Mouse (Mus musculus) forebrain, embryonic 12.5 days (tissue): ENCODE data around the gene Sh3pxd2a. TPM values are rescaled to one million over a fixed set of nuclear protein-coding genes. Genes with fewer than 3 reads are reported as not detected.
A peak's percentile ranks its signal among the peaks of the same experiment; 100 is the strongest.

Experiments used
- ATAC-seq: fragments of 200-750 bp; cut with Nextera tagmentation; 2 replicates; pipeline ENCODE4 v1.8.0; 2017; ENCODE audit warnings: moderate TSS enrichment; ENCODE audit not compliant: low FRiP score
- H3K27ac ChIP-seq: fragments of 300-500 bp; sonication (generic); 2 replicates; pipeline ENCODE4 v1.5.1; 2016; ENCODE audit warnings: mild to moderate bottlenecking
- H3K27me3 ChIP-seq: fragments of 300-500 bp; sonication (generic); 2 replicates; pipeline ENCODE4 v1.6.1; 2016; ENCODE audit warnings: mild to moderate bottlenecking
- H3K36me3 ChIP-seq: fragments of 300-500 bp; sonication (generic); replicated peaks from 2 replicates; pipeline ENCODE4 v1.6.1; 2016; ENCODE audit warnings: mild to moderate bottlenecking
- H3K4me1 ChIP-seq: fragments of 300-500 bp; sonication (generic); 2 replicates; pipeline ENCODE4 v1.6.1; 2016
- H3K4me2 ChIP-seq: fragments of 300-500 bp; sonication (generic); 2 replicates; pipeline ENCODE4 v1.6.1; 2016; ENCODE audit warnings: mild to moderate bottlenecking, moderate library complexity
- H3K4me3 ChIP-seq: fragments of 300-500 bp; sonication (generic); replicated peaks from 2 replicates; pipeline ENCODE4 v1.5.1; 2016; ENCODE audit warnings: mild to moderate bottlenecking
- H3K9ac ChIP-seq: fragments of 300-500 bp; sonication (generic); 2 replicates; pipeline ENCODE4 v1.6.1; 2016; ENCODE audit warnings: mild to moderate bottlenecking
- H3K9me3 ChIP-seq: fragments of 300-500 bp; sonication (generic); 2 replicates; pipeline ENCODE4 v1.6.1; 2016
- WGBS: fragments of 180-500 bp; shearing (Covaris S2); methylation state at CpG from one replicate; pipeline ENCODE4 v1.1.7; 2016; 5-methylcytosine and 5-hydroxymethylcytosine counted together
- polyA plus RNA-seq: library from polyadenylated mRNA; unstranded; fragments of >200 nt; fragmentation: Nextera tagmentation; extraction: Ambion mirVana; gene quantifications from 2 replicates; pipeline ENCODE4 v1.2.1, GENCODE M21; 2016

The Sh3pxd2a gene
- polyA plus RNA-seq, 1 experiment from 2014 or later: 3.7 TPM

DNA sequence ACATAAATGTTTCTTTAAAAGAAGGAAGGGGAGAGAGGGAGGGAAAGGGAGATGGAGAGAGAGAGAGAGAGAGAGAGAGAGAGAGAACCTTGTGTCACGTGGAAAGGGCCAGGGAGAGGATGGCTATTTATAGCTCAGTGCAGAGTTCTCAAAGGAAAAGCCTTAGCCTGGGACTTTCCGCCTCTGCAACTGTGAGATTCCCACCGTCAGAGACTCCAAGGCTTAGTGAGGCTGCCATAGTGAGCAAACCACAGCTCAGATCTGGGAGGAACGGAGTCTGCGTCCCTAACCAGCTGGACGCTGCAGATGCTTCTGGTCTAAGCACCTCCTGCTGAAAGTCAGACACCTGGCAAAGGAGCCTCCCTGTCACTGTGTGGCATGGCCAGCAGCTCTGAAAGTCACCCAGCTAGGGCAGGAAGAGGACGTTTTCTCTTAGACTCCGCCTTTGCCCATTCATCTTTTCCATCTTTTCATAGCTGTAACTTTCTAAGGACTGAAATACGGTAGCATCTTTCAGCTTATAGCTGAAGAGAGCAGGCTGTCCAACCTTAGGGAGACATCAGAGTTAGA lies 21.9 kb upstream of the Sh3pxd2a start:
- Histone ChIP-seq H3K36me3 (no peaks in the 10 kb centered on the region), H3K27ac (peak overlapping the region; percentile 37; the same call in 1 of the 2 replicates), H3K4me1 (peaks cover 13% of the 10 kb centered on the region), H3K9me3 (no peaks in the 10 kb centered on the region), H3K27me3 (no peaks in the 10 kb centered on the region), H3K9ac (no peak overlapping the region), H3K4me2 (no peak overlapping the region), H3K4me3 (no peak overlapping the region)
- 57% methylated on average over 9 of the region's 9 CpGs for WGBS
- no peak for ATAC-seq

DNA sequence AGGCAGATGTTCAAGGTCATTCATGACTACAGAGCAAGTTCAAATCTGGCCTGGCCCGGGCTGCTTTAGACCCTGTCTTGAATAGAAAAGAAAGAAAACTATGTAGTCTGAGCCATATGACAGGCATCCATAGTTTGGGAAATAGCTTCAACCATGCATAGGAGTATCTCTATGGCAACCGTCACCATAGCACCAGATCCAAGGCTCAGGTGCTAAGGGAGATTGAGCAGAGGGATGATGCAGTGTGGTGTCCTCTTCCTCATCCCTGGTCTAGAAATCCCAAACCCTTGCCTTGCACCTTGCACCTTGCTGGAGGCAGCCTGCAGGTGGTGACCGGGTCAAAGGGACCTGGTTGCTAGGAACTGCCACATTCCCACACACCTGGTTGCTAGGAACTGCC lies 19.9 kb upstream of the Sh3pxd2a start:
- H3K36me3 ChIP-seq: no peaks in the 10 kb centered on the region
- WGBS: 78% methylated on average over 3 of the region's 3 CpGs
- ATAC-seq: no peak
- H3K9me3 ChIP-seq: no peaks in the 10 kb centered on the region
- no peak overlapping the region for H3K4me3 ChIP-seq
- H3K27me3 ChIP-seq: no peaks in the 10 kb centered on the region
- peaks cover 13% of the 10 kb centered on the region for H3K4me1 ChIP-seq
- no peak overlapping the region for H3K9ac ChIP-seq
- H3K4me2 ChIP-seq: no peak overlapping the region
- H3K27ac ChIP-seq: no peak overlapping the region

DNA sequence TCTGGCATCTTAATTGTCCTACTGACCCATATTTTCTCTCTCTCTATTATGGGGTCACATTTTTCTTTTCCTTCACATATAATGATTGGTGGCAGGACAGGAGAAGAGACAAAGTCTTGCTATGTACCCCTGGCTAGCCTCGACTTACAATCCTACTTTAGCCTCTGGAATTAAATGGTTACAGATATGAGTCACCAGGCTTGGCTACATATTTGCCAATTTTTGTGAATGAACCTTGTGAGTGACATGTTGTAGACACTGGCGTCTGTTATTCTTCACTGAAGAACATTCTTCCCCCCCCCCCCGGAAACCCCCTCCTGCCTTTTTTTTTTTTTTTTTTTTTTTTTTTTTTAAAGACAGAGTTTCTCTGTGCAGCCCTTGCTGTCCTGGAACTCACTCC lies 19.1 kb upstream of the Sh3pxd2a start:
- H3K4me2 ChIP-seq: no peak overlapping the region
- H3K36me3 ChIP-seq: no peaks in the 10 kb centered on the region
- no peak overlapping the region for H3K4me3 ChIP-seq
- H3K9me3 ChIP-seq: no peaks in the 10 kb centered on the region
- 75% methylated on average over 3 of the region's 3 CpGs for WGBS
- no peaks in the 10 kb centered on the region for H3K27me3 ChIP-seq
- H3K27ac ChIP-seq: no peak overlapping the region
- H3K9ac ChIP-seq: no peak overlapping the region
- ATAC-seq: no peak
- H3K4me1 ChIP-seq: peaks cover 13% of the 10 kb centered on the region

DNA sequence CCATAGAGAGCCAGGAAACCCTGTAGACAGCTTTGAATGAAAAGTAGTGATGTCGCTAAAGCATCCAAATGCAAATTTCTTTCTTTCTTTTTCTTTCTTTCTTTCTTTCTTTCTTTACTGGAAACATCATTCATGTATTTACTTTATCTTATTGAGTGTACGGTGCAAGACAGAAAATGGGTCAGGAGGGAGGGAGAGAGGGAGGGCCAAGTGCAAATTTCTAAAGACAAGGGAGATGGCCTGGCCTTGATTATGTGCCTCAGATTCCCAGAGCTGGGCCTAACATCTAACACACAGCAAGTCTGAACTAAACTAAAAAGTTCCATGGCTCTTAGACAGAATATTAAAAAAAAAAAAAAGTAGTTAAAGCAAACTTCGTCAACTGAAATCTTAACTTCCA lies 9.3 kb upstream of the Sh3pxd2a start:
- Histone ChIP-seq H3K27me3 (no peaks in the 10 kb centered on the region), H3K27ac (peak overlapping the region; percentile 71), H3K4me1 (peaks cover 18% of the 10 kb centered on the region), H3K9me3 (no peaks in the 10 kb centered on the region), H3K4me2 (peak overlapping the region; percentile 19; the same call in 1 of the 2 replicates), H3K36me3 (no peaks in the 10 kb centered on the region), H3K9ac (no peak overlapping the region), H3K4me3 (no peak overlapping the region)
- ATAC-seq: no peak
- 47% methylated on average over 3 of the region's 3 CpGs for WGBS

DNA sequence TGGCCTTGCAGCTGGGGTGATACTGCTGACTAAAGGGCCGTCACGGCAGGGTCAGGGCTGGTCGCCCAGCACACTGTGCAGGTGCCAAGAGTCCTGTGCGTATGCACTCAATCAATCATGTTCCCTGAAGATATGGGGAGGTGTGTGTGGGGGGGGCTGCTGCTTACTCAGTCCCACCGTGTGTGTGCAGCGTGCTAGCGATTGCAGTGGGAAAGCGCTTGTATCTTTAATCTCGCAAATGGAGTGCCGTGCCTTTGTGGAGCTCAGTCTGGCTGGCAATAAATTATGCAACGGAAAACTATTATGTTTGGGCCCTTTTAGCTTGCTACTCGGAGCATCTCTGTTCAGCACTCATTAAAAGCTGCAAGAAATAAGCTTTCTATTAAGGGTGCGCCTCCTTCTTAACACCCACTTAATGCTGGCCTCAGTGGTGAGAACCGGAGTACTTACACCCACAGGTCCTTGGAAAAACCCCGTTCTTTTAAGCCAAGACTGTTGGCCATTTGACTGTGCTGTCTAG lies 8.7 kb upstream of the Sh3pxd2a start:
- Histone ChIP-seq H3K9me3 (no peaks in the 10 kb centered on the region), H3K4me3 (no peak overlapping the region), H3K4me1 (peaks cover 18% of the 10 kb centered on the region), H3K9ac (no peak overlapping the region), H3K36me3 (no peaks in the 10 kb centered on the region), H3K27me3 (no peaks in the 10 kb centered on the region), H3K27ac (peak overlapping the region; percentile 71), H3K4me2 (peak overlapping the region; percentile 19; the same call in 1 of the 2 replicates)
- ATAC-seq: peak; percentile 79
- 19% methylated on average over 15 of the region's 15 CpGs for WGBS

DNA sequence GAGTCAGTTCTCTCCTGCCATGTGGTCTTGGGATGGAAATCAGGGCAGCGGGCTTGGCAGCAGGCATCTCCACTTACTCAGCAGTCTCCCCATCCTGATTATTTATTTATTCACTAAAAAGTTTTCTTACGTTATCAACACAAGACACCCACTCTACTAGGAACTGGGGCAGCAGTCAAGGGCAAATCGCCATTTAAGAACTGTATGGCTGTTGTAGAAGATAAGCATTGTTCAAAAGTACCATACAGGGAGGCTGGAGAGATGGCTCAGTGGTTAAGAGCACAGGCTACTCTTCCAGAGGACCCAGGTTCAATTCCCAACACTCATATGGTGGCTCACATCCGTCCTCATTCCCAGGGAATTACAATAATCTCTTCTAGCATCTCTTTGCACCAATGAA lies 7.6 kb upstream of the Sh3pxd2a start:
- H3K9me3 ChIP-seq: no peaks in the 10 kb centered on the region
- WGBS: 85% methylated on average over 4 of the region's 4 CpGs
- peaks cover 18% of the 10 kb centered on the region for H3K4me1 ChIP-seq
- H3K4me2 ChIP-seq: no peak overlapping the region
- H3K4me3 ChIP-seq: no peak overlapping the region
- H3K27me3 ChIP-seq: no peaks in the 10 kb centered on the region
- H3K36me3 ChIP-seq: no peaks in the 10 kb centered on the region
- H3K27ac ChIP-seq: no peak overlapping the region
- no peak overlapping the region for H3K9ac ChIP-seq
- ATAC-seq: no peak

DNA sequence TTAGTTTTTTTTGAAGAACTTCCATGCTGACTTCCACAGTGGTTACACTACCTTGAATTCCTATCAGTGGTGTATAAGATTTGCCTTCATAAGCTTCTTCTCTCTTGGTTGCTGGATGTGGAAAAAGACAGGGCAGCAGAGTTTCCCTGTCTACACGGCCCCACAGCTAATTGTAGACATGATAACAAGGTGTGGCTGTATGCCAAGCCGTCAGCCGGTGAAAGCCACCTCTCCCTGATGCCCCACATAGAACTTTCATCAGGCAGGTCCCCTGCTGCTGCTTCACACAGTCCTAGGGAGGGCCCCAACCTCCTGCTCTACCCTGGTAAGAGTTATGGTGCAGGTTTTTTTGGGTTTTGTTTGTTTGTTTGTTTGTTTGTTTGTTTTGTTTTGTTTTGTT lies 4.5 kb upstream of the Sh3pxd2a start:
- WGBS: 71% methylated on average over 3 of the region's 3 CpGs
- no peak overlapping the region for H3K27ac ChIP-seq
- peaks cover 24% of the 10 kb centered on the region for H3K4me1 ChIP-seq
- no peaks in the 10 kb centered on the region for H3K36me3 ChIP-seq
- H3K4me2 ChIP-seq: no peak overlapping the region
- H3K27me3 ChIP-seq: peaks cover 6% of the 10 kb centered on the region; the same call in 1 of the 2 replicates
- no peak overlapping the region for H3K4me3 ChIP-seq
- no peak for ATAC-seq
- no peak overlapping the region for H3K9ac ChIP-seq
- H3K9me3 ChIP-seq: no peaks in the 10 kb centered on the region

DNA sequence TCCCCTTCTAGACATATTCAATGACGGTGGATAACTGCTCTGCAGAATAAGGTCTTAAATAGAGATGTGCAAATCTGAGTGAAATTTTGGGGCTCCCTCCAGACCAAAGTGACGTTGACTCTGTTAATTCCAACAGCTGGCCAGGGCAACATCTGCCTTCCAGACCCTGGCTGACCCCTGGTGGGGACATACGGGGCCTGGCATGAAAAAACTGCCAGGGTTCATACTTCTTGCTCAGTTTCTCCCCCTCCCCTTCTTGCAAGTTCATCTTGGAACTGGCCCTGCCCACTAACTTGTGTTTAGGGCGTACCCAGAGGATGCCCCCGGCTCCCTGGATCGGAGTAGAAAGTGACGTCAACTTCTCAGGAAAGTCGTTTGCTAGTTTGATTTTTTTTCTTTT lies 2.6 kb upstream of the Sh3pxd2a start:
- Histone ChIP-seq H3K9ac (no peak overlapping the region), H3K4me3 (no peak overlapping the region), H3K4me2 (no peak overlapping the region), H3K27me3 (peaks cover 6% of the 10 kb centered on the region; the same call in 1 of the 2 replicates), H3K27ac (no peak overlapping the region), H3K4me1 (peaks cover 25% of the 10 kb centered on the region), H3K36me3 (no peaks in the 10 kb centered on the region), H3K9me3 (0 out of 2 replicates have a peak, but pooled peaks cover 2% of the 10 kb centered on the region)
- no peak for ATAC-seq
- 84% methylated on average over 8 of the region's 8 CpGs for WGBS

DNA sequence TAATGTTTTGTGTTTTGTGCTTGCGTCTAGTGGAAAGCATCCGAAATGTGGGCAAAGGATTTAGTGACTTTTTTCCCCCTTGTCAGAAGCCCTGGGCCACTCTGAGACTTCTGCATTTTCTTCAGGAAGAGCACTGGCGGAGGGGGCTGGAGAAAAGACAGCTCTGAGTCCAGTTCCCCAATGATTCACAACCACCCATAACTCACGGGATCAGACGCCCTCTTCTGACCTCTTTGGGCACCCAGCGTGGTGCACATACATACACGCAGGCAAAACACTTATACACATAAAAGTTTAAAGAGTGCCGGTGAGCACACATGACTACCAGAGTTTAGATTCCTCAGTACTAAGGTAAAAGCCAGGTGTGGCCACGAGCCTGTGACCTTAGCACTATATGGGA lies 1.3 kb upstream of the Sh3pxd2a start:
- no peak overlapping the region for H3K4me3 ChIP-seq
- peaks cover 6% of the 10 kb centered on the region; the same call in 1 of the 2 replicates for H3K27me3 ChIP-seq
- 0 out of 2 replicates have a peak, but pooled peaks cover 4% of the 10 kb centered on the region for H3K9me3 ChIP-seq
- H3K4me2 ChIP-seq: no peak overlapping the region
- 65% methylated on average over 9 of the region's 9 CpGs for WGBS
- no peak for ATAC-seq
- H3K36me3 ChIP-seq: no peaks in the 10 kb centered on the region; the same call in 1 of the 2 replicates
- H3K4me1 ChIP-seq: peaks cover 30% of the 10 kb centered on the region
- H3K27ac ChIP-seq: no peak overlapping the region
- H3K9ac ChIP-seq: 0 out of 2 replicates have a peak overlapping the region, but pooled peaks have one; percentile 80

DNA sequence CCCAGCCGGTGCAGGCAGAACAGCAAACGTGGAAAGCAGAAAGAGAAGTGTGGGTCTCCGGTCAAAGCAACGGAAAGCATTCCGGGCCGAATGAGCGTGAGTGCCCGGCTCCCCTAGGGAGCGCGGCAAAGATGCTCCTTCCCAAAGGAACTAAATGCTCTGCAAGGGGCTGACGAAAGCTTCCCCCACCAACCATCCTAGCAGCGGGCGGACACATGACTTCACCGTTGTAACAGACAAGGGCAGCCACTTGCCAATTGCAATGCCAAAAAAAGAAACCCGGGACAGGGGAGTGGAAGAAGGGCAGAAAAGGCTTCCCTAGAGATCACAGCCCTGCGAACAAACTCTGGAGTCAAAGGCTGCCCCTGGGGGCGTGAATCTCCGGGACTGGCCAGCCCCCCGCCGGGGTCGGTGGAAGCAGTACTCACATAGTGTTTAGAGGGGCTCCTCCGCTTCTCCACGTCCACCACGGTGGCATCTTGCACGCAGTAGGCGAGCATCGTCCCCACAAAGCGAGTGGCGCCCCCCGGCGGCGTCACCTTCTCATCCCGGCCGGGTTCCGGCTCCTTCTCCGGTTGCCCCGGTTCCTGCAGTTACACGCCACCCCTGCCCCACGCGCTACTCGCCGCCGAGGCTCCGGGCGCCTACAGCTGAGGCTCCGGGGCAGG lies 431 bp downstream of the Sh3pxd2a start:
- Histone ChIP-seq H3K4me3 (peak overlapping the region; percentile 78), H3K4me1 (peaks cover 38% of the 10 kb centered on the region), H3K9ac (peak overlapping the region; percentile 80), H3K4me2 (peak overlapping the region; percentile 85), H3K27me3 (peaks cover 6% of the 10 kb centered on the region; the same call in 1 of the 2 replicates), H3K9me3 (0 out of 2 replicates have a peak, but pooled peaks cover 4% of the 10 kb centered on the region), H3K27ac (peak overlapping the region; percentile 86), H3K36me3 (no peaks in the 10 kb centered on the region; the same call in 1 of the 2 replicates)
- WGBS: under 1% methylated on average over 46 of the region's 46 CpGs
- peak; percentile 78 for ATAC-seq

DNA sequence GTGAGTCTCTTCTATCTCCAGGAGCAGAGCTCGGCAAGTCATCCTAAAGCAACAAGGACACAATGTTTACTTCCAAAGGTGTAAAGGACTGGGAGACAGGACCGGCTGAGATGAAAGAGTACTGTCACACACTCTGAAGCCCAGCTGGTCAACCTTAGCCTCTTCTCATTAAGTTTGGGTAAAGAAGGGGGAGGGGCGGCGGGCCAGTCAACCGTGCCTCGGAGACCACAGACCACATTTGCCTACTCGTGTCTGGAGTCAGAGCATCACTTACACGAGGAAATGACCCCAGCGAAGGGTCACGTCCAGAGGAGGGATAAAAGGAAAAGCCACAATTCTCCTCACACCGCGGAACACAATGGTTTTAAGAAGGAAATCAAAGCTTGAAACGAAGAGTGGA lies 995 bp downstream of the Sh3pxd2a start:
- Histone ChIP-seq H3K4me3 (peak overlapping the region; percentile 78), H3K27ac (no peak overlapping the region), H3K4me1 (peaks cover 40% of the 10 kb centered on the region), H3K27me3 (peaks cover 6% of the 10 kb centered on the region; the same call in 1 of the 2 replicates), H3K36me3 (no peaks in the 10 kb centered on the region; the same call in 1 of the 2 replicates), H3K9ac (peak overlapping the region; percentile 80), H3K9me3 (0 out of 2 replicates have a peak, but pooled peaks cover 4% of the 10 kb centered on the region), H3K4me2 (peak overlapping the region; percentile 85)
- no peak; the same call in 1 of the 2 replicates for ATAC-seq
- 1% methylated on average over 13 of the region's 13 CpGs for WGBS

DNA sequence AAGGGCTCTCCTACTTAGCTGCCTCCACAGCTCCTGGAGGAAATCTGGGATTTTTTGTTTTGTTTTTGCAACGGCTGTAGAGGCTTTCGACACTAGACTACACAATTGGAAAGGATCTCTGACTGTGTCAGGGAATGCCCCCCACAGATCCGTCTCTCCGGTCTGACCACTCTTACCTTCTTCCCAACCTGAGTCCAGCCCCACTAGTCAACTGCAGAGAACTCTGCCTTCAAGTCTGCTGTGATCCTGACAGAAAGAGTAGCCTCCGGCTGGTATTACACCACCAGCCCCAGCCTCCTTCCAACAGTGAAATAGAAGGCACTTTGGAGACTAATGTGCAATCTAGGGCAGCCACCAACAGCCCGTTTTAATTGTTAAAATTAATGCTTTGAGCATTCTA lies 1.5 kb downstream of the Sh3pxd2a start:
- WGBS: 16% methylated on average over 6 of the region's 6 CpGs
- H3K4me1 ChIP-seq: peaks cover 45% of the 10 kb centered on the region

More for the DNA sequence above, 1.5 kb downstream of the Sh3pxd2a start:
- Histone ChIP-seq H3K27me3 (peaks cover 6% of the 10 kb centered on the region; the same call in 1 of the 2 replicates), H3K36me3 (no peaks in the 10 kb centered on the region; the same call in 1 of the 2 replicates), H3K4me3 (peak overlapping the region; percentile 78), H3K27ac (no peak overlapping the region), H3K4me2 (peak overlapping the region; percentile 85), H3K9me3 (0 out of 2 replicates have a peak, but pooled peaks cover 4% of the 10 kb centered on the region), H3K9ac (peak overlapping the region; percentile 80)
- ATAC-seq: no peak
